Mouse (Mus musculus): ENCODE data around the gene Zhx3. TPM values are rescaled to one million over a fixed set of nuclear protein-coding genes. Genes with fewer than 3 reads are reported as not detected.
A peak's percentile ranks its signal among the peaks of the same experiment; 100 is the strongest.

Gene Zhx3
- total and polyA plus RNA-seq, 3 experiments: 7.9 to 36.8 (median 36.7) TPM

- intact Hi-C loops (cut with DNase I): loop anchor here (1.0 kb wide), 1 partner anchor 127 kb away; no protein-coding TSS in a partner anchor
- no peak overlapping the region for H3K9ac ChIP-seq (ENCODE audit: low read depth, low read length)
- peak in 1 of 2 experiments; percentile 74 for DNase-seq
- no peak overlapping the region for H3K27ac ChIP-seq
- TF ChIP-seq EP300 (IDR thresholded peaks at IDR 0.05; ENCODE audit: insufficient read depth, low read depth, low read length): 0 out of 2 replicates have a peak, but pooled peaks have one; percentile 23
- TF ChIP-seq CTCF (IDR thresholded peaks at IDR 0.05): peak; percentile 92
- TF ChIP-seq POLR2A (IDR thresholded peaks at IDR 0.05; ENCODE audit: insufficient read depth, low read depth, low read length): no peak
- H3K79me2 ChIP-seq (replicated peaks; ENCODE audit: control insufficient read depth, insufficient read depth, low read length): no peaks in the 10 kb centered on the region
- peaks cover 13% of the 10 kb centered on the region for H3K4me1 ChIP-seq (ENCODE audit: control insufficient read depth, insufficient read depth, low read length)
- H3K36me3 ChIP-seq (ENCODE audit: control insufficient read depth, insufficient read depth, low read length): peaks cover 17% of the 10 kb centered on the region
- no peak overlapping the region for H3K4me3 ChIP-seq
- H3K27me3 ChIP-seq (ENCODE audit: control insufficient read depth, insufficient read depth, low read length): no peaks in the 10 kb centered on the region
- 80% methylated on average over 9 of the region's 9 CpGs for WGBS
These were observed 112.2 kb downstream of the Zhx3 start for GRCm38 (mm10) chr2:160760433-160761184.

GRCm38 (mm10) chr2:160756583-160757203, 116.1 kb downstream of the Zhx3 start:
- H3K9ac ChIP-seq (ENCODE audit: low read depth, low read length): no peak overlapping the region
- H3K4me1 ChIP-seq (ENCODE audit: control insufficient read depth, insufficient read depth, low read length): peaks cover 2% of the 10 kb centered on the region
- WGBS: 77% methylated on average over 6 of the region's 6 CpGs
- no peaks in the 10 kb centered on the region for H3K27me3 ChIP-seq (ENCODE audit: control insufficient read depth, insufficient read depth, low read length)
- H3K79me2 ChIP-seq (replicated peaks; ENCODE audit: control insufficient read depth, insufficient read depth, low read length): no peaks in the 10 kb centered on the region
- TF ChIP-seq CTCF (IDR thresholded peaks at IDR 0.05): no peak
- TF ChIP-seq POLR2A (IDR thresholded peaks at IDR 0.05; ENCODE audit: insufficient read depth, low read depth, low read length): no peak
- no peak for TF ChIP-seq EP300 (IDR thresholded peaks at IDR 0.05; ENCODE audit: insufficient read depth, low read depth, low read length)
- no peaks in the 10 kb centered on the region for H3K36me3 ChIP-seq (ENCODE audit: control insufficient read depth, insufficient read depth, low read length)
- intact Hi-C loops (cut with DNase I): no loop called here
- no peak overlapping the region for H3K27ac ChIP-seq
- DNase-seq: no peak
- H3K4me3 ChIP-seq: no peak overlapping the region

GRCm38 (mm10) chr2:160747075-160747474, 125.7 kb downstream of the Zhx3 start:
- no peak overlapping the region for H3K9ac ChIP-seq (ENCODE audit: low read depth, low read length)
- H3K4me3 ChIP-seq: no peak overlapping the region
- intact Hi-C loops (cut with DNase I): no loop called here
- H3K27ac ChIP-seq: peak overlapping the region; percentile 83; the same call in 1 of the 2 replicates
- peaks cover 15% of the 10 kb centered on the region for H3K79me2 ChIP-seq (replicated peaks; ENCODE audit: control insufficient read depth, insufficient read depth, low read length)
- no peak for TF ChIP-seq CTCF (IDR thresholded peaks at IDR 0.05)
- TF ChIP-seq POLR2A (IDR thresholded peaks at IDR 0.05; ENCODE audit: insufficient read depth, low read depth, low read length): no peak
- TF ChIP-seq EP300 (IDR thresholded peaks at IDR 0.05; ENCODE audit: insufficient read depth, low read depth, low read length): no peak
- no peaks in the 10 kb centered on the region for H3K27me3 ChIP-seq (ENCODE audit: control insufficient read depth, insufficient read depth, low read length)
- DNase-seq: no peak
- H3K4me1 ChIP-seq (ENCODE audit: control insufficient read depth, insufficient read depth, low read length): peaks cover 45% of the 10 kb centered on the region
- H3K36me3 ChIP-seq (ENCODE audit: control insufficient read depth, insufficient read depth, low read length): peaks cover 35% of the 10 kb centered on the region
- WGBS: 65% methylated on average over 10 of the region's 10 CpGs

GRCm38 (mm10) chr2:160746637-160747036, 126.2 kb downstream of the Zhx3 start:
- Histone ChIP-seq H3K27me3 (ENCODE audit: control insufficient read depth, insufficient read depth, low read length) (no peaks in the 10 kb centered on the region), H3K4me1 (ENCODE audit: control insufficient read depth, insufficient read depth, low read length) (peaks cover 48% of the 10 kb centered on the region), H3K9ac (ENCODE audit: low read depth, low read length) (no peak overlapping the region), H3K27ac (peak overlapping the region; percentile 83), H3K36me3 (ENCODE audit: control insufficient read depth, insufficient read depth, low read length) (peaks cover 38% of the 10 kb centered on the region), H3K4me3 (no peak overlapping the region), H3K79me2 (replicated peaks; ENCODE audit: control insufficient read depth, insufficient read depth, low read length) (peaks cover 15% of the 10 kb centered on the region)
- DNase-seq: no peak
- 92% methylated on average over 5 of the region's 5 CpGs for WGBS
- intact Hi-C loops (cut with DNase I): no loop called here
- no peak for TF ChIP-seq POLR2A (IDR thresholded peaks at IDR 0.05; ENCODE audit: insufficient read depth, low read depth, low read length)
- TF ChIP-seq EP300 (IDR thresholded peaks at IDR 0.05; ENCODE audit: insufficient read depth, low read depth, low read length): no peak
- TF ChIP-seq CTCF (IDR thresholded peaks at IDR 0.05): no peak

GRCm38 (mm10) chr2:160745497-160745896, 127.3 kb downstream of the Zhx3 start:
- no peak overlapping the region for H3K4me3 ChIP-seq
- H3K79me2 ChIP-seq (replicated peaks; ENCODE audit: control insufficient read depth, insufficient read depth, low read length): peaks cover 17% of the 10 kb centered on the region
- H3K36me3 ChIP-seq (ENCODE audit: control insufficient read depth, insufficient read depth, low read length): peaks cover 46% of the 10 kb centered on the region
- no peak for DNase-seq
- H3K27me3 ChIP-seq (ENCODE audit: control insufficient read depth, insufficient read depth, low read length): no peaks in the 10 kb centered on the region
- H3K4me1 ChIP-seq (ENCODE audit: control insufficient read depth, insufficient read depth, low read length): peaks cover 54% of the 10 kb centered on the region
- TF ChIP-seq CTCF (IDR thresholded peaks at IDR 0.05) (no peak), POLR2A (IDR thresholded peaks at IDR 0.05; ENCODE audit: insufficient read depth, low read depth, low read length) (no peak), EP300 (IDR thresholded peaks at IDR 0.05; ENCODE audit: insufficient read depth, low read depth, low read length) (no peak)
- intact Hi-C loops (cut with DNase I): loop anchor here (2.0 kb wide), 1 partner anchor 15 kb away; the partner anchor contains the start of gene Plcg1
- peak overlapping the region; percentile 5; the same call in 1 of the 2 replicates for H3K9ac ChIP-seq (ENCODE audit: low read depth, low read length)
- peak overlapping the region; percentile 83 for H3K27ac ChIP-seq
- 59% methylated on average over 1 of the region's 1 CpGs for WGBS
